In the genomic region with DNA sequence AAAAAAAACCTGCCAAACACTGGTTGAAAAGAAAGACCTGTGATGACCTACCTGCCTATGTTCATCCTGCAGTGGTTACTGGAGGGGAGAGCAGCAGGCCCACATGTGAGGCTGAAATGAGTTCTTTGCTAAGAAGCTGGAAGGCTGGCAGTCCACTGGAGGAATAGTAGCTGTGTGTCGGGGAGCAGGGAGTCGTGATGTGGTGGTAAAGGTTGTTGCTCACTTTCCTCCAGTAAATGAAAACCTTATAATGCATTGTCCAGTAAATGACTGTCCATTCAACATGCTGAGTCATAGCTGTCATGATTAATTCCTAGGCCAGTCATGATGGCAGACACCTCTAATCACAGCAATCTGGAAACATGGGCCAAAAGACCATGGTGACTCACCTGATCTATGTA, we compare ENCODE assay signal across 26 mouse cellular contexts.
DNase-seq lines count a peak whose midpoint lies in the region; ATAC-seq and TF ChIP-seq lines count a peak whose summit lies in the region.
"Had no signal": no experiment of that assay in that cellular context is flagged by ENCODE, and none has a peak within 500 bp of the region (broad histone marks: within the 10 kb centered on the region; RNA-seq: fewer than 3 reads in every experiment).

No protein-coding gene starts in this region.

- no peaks in the 10 kb centered on the region for H3K27me3 ChIP-seq in heart, postnatal 0 days (ENCODE audit: control insufficient read depth, insufficient read depth, low read length)
- H3K27me3 ChIP-seq: forebrain, embryonic 12.5 days; liver, embryonic 12.5 days; stomach, embryonic 15.5 days had no signal

- no peak overlapping the region for H3K4me3 ChIP-seq in gastrocnemius, adult 2 months
- no peak overlapping the region for H3K4me3 ChIP-seq in heart, postnatal 0 days (ENCODE audit: low read depth, low read length)
- H3K4me3 ChIP-seq: forebrain, embryonic 12.5 days; layer of hippocampus, adult 2 months; liver, embryonic 12.5 days; stomach, embryonic 15.5 days had no signal

- H3K9me3 ChIP-seq in heart, postnatal 0 days (replicated peaks; ENCODE audit: control insufficient read depth, low read length): no peaks in the 10 kb centered on the region
- H3K9me3 ChIP-seq: forebrain, embryonic 12.5 days; liver, embryonic 12.5 days; stomach, embryonic 15.5 days had no signal

- no peak overlapping the region for H3K4me2 ChIP-seq in heart, postnatal 0 days (ENCODE audit: low read depth, low read length)
- H3K4me2 ChIP-seq: forebrain, embryonic 12.5 days; liver, embryonic 12.5 days; midbrain, embryonic 11.5 days; stomach, embryonic 15.5 days had no signal

- TF ChIP-seq CTCF in gastrocnemius, adult 2 months (IDR thresholded peaks at IDR 0.05): no peak
- TF ChIP-seq CTCF in heart, postnatal 0 days (IDR thresholded peaks at IDR 0.05; ENCODE audit: low read depth): no peak

- no peak for TF ChIP-seq EP300 in heart, postnatal 0 days (IDR thresholded peaks at IDR 0.05; ENCODE audit: low read depth)

- peak overlapping the region; percentile 74 for H3K27ac ChIP-seq in gastrocnemius, adult 2 months
- peak overlapping the region; percentile 71 for H3K27ac ChIP-seq in heart, postnatal 0 days (ENCODE audit: low read depth)
- H3K27ac ChIP-seq: forebrain, embryonic 12.5 days; layer of hippocampus, adult 2 months; liver, embryonic 12.5 days; stomach, embryonic 15.5 days had no signal

- no peak for ATAC-seq in heart, postnatal 0 days (ENCODE audit: insufficient read depth, low read depth)
- ATAC-seq: forebrain, postnatal 0 days; hindbrain, embryonic 16.5 days; liver, embryonic 12.5 days; liver, postnatal 0 days; midbrain, embryonic 16.5 days had no signal

- H3K36me3 ChIP-seq in heart, postnatal 0 days (replicated peaks; ENCODE audit: control insufficient read depth, insufficient read depth, low read length): no peaks in the 10 kb centered on the region
- H3K36me3 ChIP-seq: forebrain, embryonic 12.5 days; G1E; liver, embryonic 12.5 days; stomach, embryonic 15.5 days had no signal

- no peak for DNase-seq in gastrocnemius, adult 2 months
- no peak for DNase-seq in gastrocnemius, postnatal 14 days
- no peak for DNase-seq in heart, postnatal 0 days (ENCODE audit: low spot score)
- no peak for DNase-seq in heart, postnatal 25 days (ENCODE audit: low spot score)
- DNase-seq in NIH3T3 (ENCODE audit: low read depth): peak; percentile 69
- no peak for DNase-seq in cerebellum, postnatal 25 days
- DNase-seq in cerebellum, adult 8-10 months: no peak
- DNase-seq: adrenal gland, postnatal 14 days; cerebellum, adult 11-12 months; forebrain, postnatal 0 days; gastrocnemius, postnatal 25 days; heart, postnatal 10 days; kidney, adult 18-20 months; kidney, postnatal 36 days; left cerebral cortex, postnatal 4 days; liver, postnatal 0 days; lung, postnatal 36 days; right cerebral cortex, postnatal 14 days had no signal

- peaks cover 46% of the 10 kb centered on the region for H3K4me1 ChIP-seq in heart, postnatal 0 days (ENCODE audit: control insufficient read depth, insufficient read depth)
- H3K4me1 ChIP-seq: forebrain, embryonic 12.5 days; liver, embryonic 12.5 days had no signal

- no peak overlapping the region for H3K9ac ChIP-seq in heart, postnatal 0 days (replicated peaks; ENCODE audit: low read depth, low read length)
- H3K9ac ChIP-seq: forebrain, embryonic 12.5 days; forebrain, postnatal 0 days; liver, embryonic 12.5 days; liver, postnatal 0 days; stomach, embryonic 15.5 days had no signal

- WGBS in heart, postnatal 0 days: 92% methylated on average over 2 of the region's 2 CpGs

- intact Hi-C loops in gastrocnemius, adult 2 months (cut with DNase I): loop anchor here (5.0 kb wide), 2 partner anchors 158 to 257 kb away; no protein-coding TSS in a partner anchor
- intact Hi-C loops in gastrocnemius, postnatal 14 days (cut with DNase I; ENCODE audit: low total_unique reads): no loop called here
- intact Hi-C loops in heart, postnatal 25 days (cut with DNase I): loop anchor here (5.0 kb wide), 2 partner anchors 158 to 257 kb away; no protein-coding TSS in a partner anchor
